Mouse (Mus musculus) erythroblast, embryonic 14.5 days (primary cell): Measurements from ENCODE around the gene Sde2.

Experiments
- GATA1 ChIP-seq: IDR thresholded peaks from 2 replicates; pipeline ENCODE4 v1.6.1; 2012; ENCODE audit warnings: low read length, inconsistent platforms, mixed read lengths
- TAL1 ChIP-seq: IDR thresholded peaks from 3 replicates; pipeline ENCODE4 v1.6.1; 2012; ENCODE audit warnings: low read length, inconsistent platforms, mixed read lengths

GRCm38 (mm10) chr1:180889841-180890240 lies 38.9 kb downstream of the Sde2 start:
- TF ChIP-seq GATA1 (no peak), TAL1 (no peak)
